Mouse (Mus musculus) embryonic facial prominence, embryonic 15.5 days (tissue): Measurements from ENCODE around the gene Fat3. TPM values are rescaled to one million over a fixed set of nuclear protein-coding genes. Genes with fewer than 3 reads are reported as not detected.

Experiments
- ATAC-seq: fragments of 200-750 bp; cut with Nextera tagmentation; 2 replicates; pipeline ENCODE4 v1.8.0; 2017; ENCODE audit warnings: low read depth, moderate TSS enrichment; ENCODE audit not compliant: insufficient number of reproducible peaks, low FRiP score, low TSS enrichment
- H3K27ac ChIP-seq: fragments of 300-500 bp; sonication (generic); replicated peaks from 2 replicates; pipeline ENCODE4 v1.5.1; 2015; ENCODE audit warnings: mild to moderate bottlenecking, inconsistent platforms
- H3K27me3 ChIP-seq: fragments of 300-500 bp; sonication (generic); 2 replicates; pipeline ENCODE4 v1.6.1; 2015; ENCODE audit warnings: inconsistent platforms
- H3K36me3 ChIP-seq: fragments of 300-500 bp; sonication (generic); 2 replicates; pipeline ENCODE4 v1.6.1; 2015; ENCODE audit warnings: mild to moderate bottlenecking, inconsistent platforms
- H3K4me1 ChIP-seq: fragments of 300-500 bp; sonication (generic); 2 replicates; pipeline ENCODE4 v1.6.1; 2015; ENCODE audit warnings: inconsistent platforms
- H3K4me2 ChIP-seq: fragments of 300-500 bp; sonication (generic); replicated peaks from 2 replicates; pipeline ENCODE4 v1.6.1; 2015; ENCODE audit warnings: mild to moderate bottlenecking, inconsistent platforms
- H3K4me3 ChIP-seq: fragments of 300-500 bp; sonication (generic); replicated peaks from 2 replicates; pipeline ENCODE4 v1.5.1; 2015; ENCODE audit warnings: mild to moderate bottlenecking, inconsistent platforms
- H3K9ac ChIP-seq: fragments of 300-500 bp; sonication (generic); 2 replicates; pipeline ENCODE4 v1.6.1; 2015; ENCODE audit warnings: inconsistent platforms
- H3K9me3 ChIP-seq: fragments of 300-500 bp; sonication (generic); replicated peaks from 2 replicates; pipeline ENCODE4 v1.6.1; 2016; ENCODE audit warnings: inconsistent platforms
- WGBS: fragments of 180-500 bp; shearing (Covaris S2); methylation state at CpG from one replicate; pipeline ENCODE4 v1.1.7; 2015; 5-methylcytosine and 5-hydroxymethylcytosine counted together
- polyA plus RNA-seq: library from polyadenylated mRNA; unstranded; fragments of >200 nt; fragmentation: Nextera tagmentation; extraction: Ambion mirVana; gene quantifications from 2 replicates; pipeline ENCODE4 v1.2.1, GENCODE M21; 2015

Gene Fat3
- polyA plus RNA-seq, 1 experiment from 2014 or later = 3.2 TPM

DNA sequence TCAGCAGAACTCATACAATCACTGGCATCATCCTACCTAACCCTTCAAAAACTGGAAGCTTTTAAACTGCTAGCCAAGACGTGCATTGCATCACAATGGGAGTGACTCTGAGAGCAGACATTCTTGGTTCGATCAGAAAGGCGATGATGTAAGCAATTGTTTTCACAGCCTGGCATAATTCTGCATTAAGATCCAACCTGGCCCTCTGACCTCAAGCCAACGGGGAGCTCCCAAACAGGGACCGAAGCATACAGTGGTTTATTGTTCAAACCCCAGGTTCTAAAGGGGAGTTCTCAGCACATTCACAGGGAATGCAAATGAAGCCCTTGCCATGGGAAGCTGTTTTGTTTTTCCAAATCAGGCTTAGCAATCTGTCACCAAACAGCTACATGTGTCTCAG, 63.3 kb downstream of the Fat3 start:
- Histone ChIP-seq H3K27ac (no peak overlapping the region), H3K4me2 (no peak overlapping the region), H3K27me3 (no peaks in the 10 kb centered on the region), H3K9ac (no peak overlapping the region), H3K4me1 (peaks cover 4% of the 10 kb centered on the region), H3K9me3 (no peaks in the 10 kb centered on the region), H3K36me3 (no peaks in the 10 kb centered on the region), H3K4me3 (no peak overlapping the region)
- no peak for ATAC-seq
- WGBS = 32% methylated on average over 5 of the region's 5 CpGs

DNA sequence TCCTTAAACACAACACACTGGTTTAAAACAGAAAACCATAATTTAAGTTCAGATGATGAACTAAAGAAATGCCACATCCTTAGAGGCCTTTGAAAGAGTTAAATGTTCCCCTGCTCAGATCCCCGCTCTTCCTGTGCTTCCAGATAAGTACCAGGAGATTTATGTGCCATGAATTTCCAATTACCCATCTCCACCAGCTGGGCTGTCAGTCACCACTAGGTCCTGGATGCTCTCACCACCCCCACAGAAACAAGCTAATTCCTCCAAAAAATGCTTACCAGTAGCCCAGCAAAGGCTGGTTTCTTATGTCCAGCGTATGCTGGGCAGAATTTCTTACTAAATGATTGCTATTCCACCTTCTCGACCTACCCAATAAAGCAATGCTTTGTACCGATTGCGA, 72.5 kb downstream of the Fat3 start:
- no peaks in the 10 kb centered on the region for H3K36me3 ChIP-seq
- no peak for ATAC-seq
- 66% methylated on average over 5 of the region's 5 CpGs for WGBS
- no peaks in the 10 kb centered on the region for H3K4me1 ChIP-seq
- H3K4me3 ChIP-seq = no peak overlapping the region
- H3K27me3 ChIP-seq = no peaks in the 10 kb centered on the region
- H3K9me3 ChIP-seq = no peaks in the 10 kb centered on the region
- no peak overlapping the region for H3K27ac ChIP-seq
- H3K9ac ChIP-seq = no peak overlapping the region
- no peak overlapping the region for H3K4me2 ChIP-seq

DNA sequence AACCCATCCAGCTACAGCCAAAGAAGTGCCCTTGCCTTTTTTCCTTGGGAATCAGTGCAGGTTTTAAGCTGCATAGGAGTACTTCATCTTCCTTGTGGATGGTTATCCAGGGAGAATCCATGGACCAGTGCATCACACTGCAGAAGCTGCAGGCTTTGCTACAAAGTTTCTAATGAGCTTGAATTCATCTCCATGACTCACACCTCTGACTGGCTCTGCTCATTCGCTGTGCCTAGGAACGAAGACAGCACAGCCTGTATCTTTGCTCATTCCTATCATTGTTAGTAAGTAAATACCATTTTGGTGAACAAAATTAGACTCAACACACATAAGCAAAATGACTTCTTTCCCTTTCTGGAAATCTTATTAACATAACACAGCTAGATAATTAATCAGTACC, 78.4 kb downstream of the Fat3 start:
- H3K27me3 ChIP-seq = no peaks in the 10 kb centered on the region

DNA sequence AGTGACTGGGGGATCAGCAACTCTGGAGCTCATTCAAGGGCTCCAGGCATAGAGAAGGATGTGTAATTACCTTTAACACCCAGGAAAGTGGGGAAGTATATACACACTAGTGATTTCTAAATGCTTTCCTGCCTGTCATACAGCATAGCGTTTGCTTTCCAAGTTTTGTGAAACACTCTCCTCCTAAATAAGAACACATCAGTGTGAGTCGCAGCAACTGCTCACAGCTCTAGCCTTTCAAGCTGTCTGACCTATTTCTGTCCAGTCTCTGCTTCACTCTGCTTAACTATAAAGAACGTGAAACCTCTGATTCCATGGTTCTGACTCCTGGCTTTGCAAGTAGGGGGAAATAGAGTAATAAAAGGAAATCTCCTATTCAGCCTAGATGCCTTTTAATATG, 98.3 kb downstream of the Fat3 start:
- H3K9ac ChIP-seq = no peak overlapping the region
- no peak overlapping the region for H3K27ac ChIP-seq
- H3K9me3 ChIP-seq = no peaks in the 10 kb centered on the region
- WGBS = 74% methylated on average over 3 of the region's 3 CpGs
- H3K4me2 ChIP-seq = no peak overlapping the region
- no peak for ATAC-seq
- H3K27me3 ChIP-seq = no peaks in the 10 kb centered on the region
- no peaks in the 10 kb centered on the region for H3K4me1 ChIP-seq
- H3K36me3 ChIP-seq = no peaks in the 10 kb centered on the region
- H3K4me3 ChIP-seq = no peak overlapping the region

More for the DNA sequence above, 78.4 kb downstream of the Fat3 start:
- H3K4me1 ChIP-seq = no peaks in the 10 kb centered on the region
- no peak overlapping the region for H3K4me2 ChIP-seq
- no peak for ATAC-seq
- H3K9me3 ChIP-seq = no peaks in the 10 kb centered on the region
- H3K36me3 ChIP-seq = no peaks in the 10 kb centered on the region
- 87% methylated on average over 2 of the region's 2 CpGs for WGBS
- H3K27ac ChIP-seq = no peak overlapping the region
- no peak overlapping the region for H3K4me3 ChIP-seq
- H3K9ac ChIP-seq = no peak overlapping the region

- H3K4me3 ChIP-seq = no peak overlapping the region
- no peak for ATAC-seq
- 71% methylated on average over 6 of the region's 6 CpGs for WGBS
Measured at GRCm38 (mm10) chr9:16398734-16399686, 102.1 kb downstream of the Fat3 start.

DNA sequence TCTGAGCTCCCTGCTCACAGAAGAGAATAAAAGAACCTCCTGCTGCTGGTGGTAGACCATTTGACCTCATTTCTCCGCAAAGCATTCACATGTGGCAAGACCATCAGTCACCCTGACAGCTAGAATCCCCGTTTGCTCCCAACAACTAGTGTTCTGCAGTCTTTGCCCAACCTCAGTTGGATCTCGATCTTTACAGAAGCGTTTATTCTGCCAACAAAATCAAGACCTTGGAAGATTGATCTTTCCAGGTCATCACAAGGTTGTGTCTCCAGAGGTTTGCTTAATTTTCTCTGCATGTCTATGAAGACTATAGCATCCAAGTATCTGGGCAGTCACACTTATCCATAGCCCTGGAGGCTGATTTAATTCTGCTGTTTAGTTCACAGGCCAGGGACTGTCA, 111.9 kb downstream of the Fat3 start:
- whole genome bisulfite sequencing = 69% methylated on average over 4 of the region's 4 CpGs
- Histone ChIP-seq H3K4me2 (no peak overlapping the region), H3K4me1 (no peaks in the 10 kb centered on the region), H3K27ac (no peak overlapping the region), H3K27me3 (no peaks in the 10 kb centered on the region), H3K9me3 (no peaks in the 10 kb centered on the region), H3K4me3 (no peak overlapping the region), H3K36me3 (no peaks in the 10 kb centered on the region), H3K9ac (no peak overlapping the region)
- ATAC-seq = no peak

More at GRCm38 (mm10) chr9:16398734-16399686, 102.1 kb downstream of the Fat3 start:
- Histone ChIP-seq H3K4me1 (no peaks in the 10 kb centered on the region), H3K36me3 (no peaks in the 10 kb centered on the region), H3K27me3 (no peaks in the 10 kb centered on the region), H3K9ac (no peak overlapping the region), H3K9me3 (no peaks in the 10 kb centered on the region), H3K4me2 (no peak overlapping the region), H3K27ac (no peak overlapping the region)

DNA sequence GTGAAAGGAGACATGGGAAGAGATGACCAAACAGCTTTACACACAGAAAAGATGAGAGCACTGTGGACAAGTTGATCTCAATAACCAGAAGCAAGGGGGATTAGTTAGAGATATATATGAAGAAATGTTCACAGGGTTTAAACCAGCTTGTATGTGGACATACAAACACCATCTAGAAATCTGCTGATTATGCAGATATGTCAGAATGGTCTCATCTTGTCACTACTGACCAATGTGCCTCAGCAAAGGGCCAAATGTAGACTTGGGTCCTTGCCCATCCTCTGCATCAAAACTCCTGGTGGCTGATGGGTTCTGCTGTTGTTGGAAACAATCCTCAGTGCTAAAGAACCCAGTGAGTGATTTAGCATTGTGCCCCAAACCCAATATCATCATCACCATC, 113.6 kb downstream of the Fat3 start:
- Histone ChIP-seq H3K4me1 (no peaks in the 10 kb centered on the region), H3K36me3 (no peaks in the 10 kb centered on the region), H3K27ac (no peak overlapping the region), H3K9me3 (no peaks in the 10 kb centered on the region), H3K4me3 (no peak overlapping the region), H3K9ac (no peak overlapping the region), H3K27me3 (no peaks in the 10 kb centered on the region), H3K4me2 (no peak overlapping the region)
- no peak for ATAC-seq

GRCm38 (mm10) chr9:16363713-16364112, 137.4 kb downstream of the Fat3 start:
- no peak for ATAC-seq
- Histone ChIP-seq H3K27ac (no peak overlapping the region), H3K9me3 (no peaks in the 10 kb centered on the region), H3K4me1 (no peaks in the 10 kb centered on the region), H3K36me3 (no peaks in the 10 kb centered on the region), H3K4me2 (no peak overlapping the region), H3K9ac (no peak overlapping the region), H3K27me3 (no peaks in the 10 kb centered on the region), H3K4me3 (no peak overlapping the region)
- 88% methylated on average over 3 of the region's 3 CpGs for WGBS

DNA sequence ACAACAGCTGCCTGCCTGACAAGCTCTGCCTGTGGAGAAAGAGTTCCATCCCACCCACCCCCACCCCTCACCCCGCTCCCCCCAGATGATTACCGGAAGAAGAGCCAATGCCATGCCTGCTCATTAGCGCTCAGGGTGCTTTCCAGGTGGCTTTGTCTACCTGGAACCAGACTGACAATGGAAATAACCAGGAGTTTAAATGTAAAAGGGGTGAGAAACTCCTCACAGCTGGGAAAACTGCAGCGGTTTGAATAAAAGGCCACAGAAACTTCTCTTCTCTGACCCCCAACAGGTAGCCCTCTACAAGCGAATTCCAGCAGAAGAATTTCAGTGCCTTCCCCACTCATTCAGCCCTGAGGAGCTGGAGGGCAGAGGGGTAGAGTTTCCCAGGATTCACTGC, 139.3 kb downstream of the Fat3 start:
- Histone ChIP-seq H3K27me3 (no peaks in the 10 kb centered on the region), H3K9ac (no peak overlapping the region), H3K9me3 (no peaks in the 10 kb centered on the region), H3K27ac (no peak overlapping the region), H3K4me1 (no peaks in the 10 kb centered on the region), H3K36me3 (no peaks in the 10 kb centered on the region), H3K4me3 (no peak overlapping the region), H3K4me2 (no peak overlapping the region)
- no peak for ATAC-seq
- 10% methylated on average over 5 of the region's 5 CpGs for WGBS

DNA sequence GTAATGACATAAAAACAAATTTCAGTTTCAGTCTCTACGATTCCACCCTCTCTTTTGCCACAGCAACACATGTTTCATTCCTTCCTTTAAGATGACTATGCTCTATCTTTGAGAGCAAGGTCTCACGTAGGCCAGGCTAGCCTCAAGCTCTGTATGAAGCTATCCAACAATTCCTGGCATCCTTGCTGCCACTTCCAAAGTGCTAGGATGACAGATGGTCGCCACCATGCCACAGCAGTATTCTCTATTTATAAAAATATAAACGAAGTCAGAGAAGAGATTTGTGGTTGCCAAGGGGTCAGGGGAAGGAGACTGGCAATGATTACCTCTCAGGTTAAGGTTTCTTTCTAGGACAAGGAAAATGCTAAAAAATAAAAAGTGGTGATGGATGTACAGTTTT, 144.4 kb downstream of the Fat3 start:
- ATAC-seq = no peak
- Histone ChIP-seq H3K27ac (no peak overlapping the region), H3K27me3 (no peaks in the 10 kb centered on the region), H3K9me3 (no peaks in the 10 kb centered on the region), H3K4me3 (no peak overlapping the region), H3K36me3 (no peaks in the 10 kb centered on the region), H3K4me2 (no peak overlapping the region), H3K9ac (no peak overlapping the region), H3K4me1 (no peaks in the 10 kb centered on the region)
- 76% methylated on average over 4 of the region's 4 CpGs for WGBS

- no peak overlapping the region for H3K27ac ChIP-seq
- H3K4me1 ChIP-seq = no peaks in the 10 kb centered on the region
- H3K36me3 ChIP-seq = no peaks in the 10 kb centered on the region
- H3K4me2 ChIP-seq = no peak overlapping the region
- no peak for ATAC-seq
- no peaks in the 10 kb centered on the region for H3K27me3 ChIP-seq
- no peaks in the 10 kb centered on the region for H3K9me3 ChIP-seq
- 3% methylated on average over 1 of the region's 1 CpGs for WGBS
- no peak overlapping the region for H3K9ac ChIP-seq
- no peak overlapping the region for H3K4me3 ChIP-seq
Measured at GRCm38 (mm10) chr9:16354906-16355305, 146.2 kb downstream of the Fat3 start.
